Mouse (Mus musculus) forebrain, embryonic 13.5 days (tissue): ENCODE measurements around the gene Mex3a. TPM values are rescaled to one million over a fixed set of nuclear protein-coding genes. Genes with fewer than 3 reads are reported as not detected.

Experiments used
- ATAC-seq: fragments of 200-750 bp; cut with Nextera tagmentation; 2 replicates; pipeline ENCODE4 v1.8.0; 2017
- H3K27ac ChIP-seq: fragments of 300-500 bp; sonication (generic); 2 replicates; pipeline ENCODE4 v1.5.1; 2015; ENCODE audit warnings: inconsistent platforms, mild to moderate bottlenecking, moderate library complexity
- H3K27me3 ChIP-seq: fragments of 300-500 bp; sonication (generic); 2 replicates; pipeline ENCODE4 v1.6.1; 2015; ENCODE audit warnings: mild to moderate bottlenecking, inconsistent platforms
- H3K36me3 ChIP-seq: fragments of 300-500 bp; sonication (generic); 2 replicates; pipeline ENCODE4 v1.6.1; 2015; ENCODE audit warnings: mild to moderate bottlenecking, inconsistent platforms; ENCODE audit not compliant: poor library complexity, severe bottlenecking
- H3K4me1 ChIP-seq: fragments of 300-500 bp; sonication (generic); 2 replicates; pipeline ENCODE4 v1.6.1; 2015; ENCODE audit warnings: inconsistent platforms
- H3K4me2 ChIP-seq: fragments of 300-500 bp; sonication (generic); 2 replicates; pipeline ENCODE4 v1.6.1; 2015; ENCODE audit warnings: inconsistent platforms, mild to moderate bottlenecking, moderate library complexity
- H3K4me3 ChIP-seq: fragments of 300-500 bp; sonication (generic); 2 replicates; pipeline ENCODE4 v1.5.1; 2015; ENCODE audit warnings: mild to moderate bottlenecking, inconsistent platforms
- H3K9ac ChIP-seq: fragments of 300-500 bp; sonication (generic); 2 replicates; pipeline ENCODE4 v1.6.1; 2015; ENCODE audit warnings: mild to moderate bottlenecking, inconsistent platforms
- H3K9me3 ChIP-seq: fragments of 300-500 bp; sonication (generic); replicated peaks from 2 replicates; pipeline ENCODE4 v1.6.1; 2016; ENCODE audit warnings: inconsistent platforms
- WGBS: fragments of 180-500 bp; shearing (Covaris S2); methylation state at CpG from one replicate; pipeline ENCODE4 v1.1.7; 2015; 5-methylcytosine and 5-hydroxymethylcytosine counted together
- microRNA counts: library from miRNA; unstranded; fragments of <30 nt; microRNA quantifications from one replicate; lab custom pipeline; 2016
- microRNA-seq: library from miRNA; unstranded; fragments of <30 nt; microRNA quantifications from one replicate; pipeline ENCODE4, GENCODE M21; 2016
- polyA plus RNA-seq: library from polyadenylated mRNA; unstranded; fragments of >200 nt; fragmentation: Nextera tagmentation; extraction: Ambion mirVana; gene quantifications from 2 replicates; pipeline ENCODE4 v1.2.1, GENCODE M21; 2015

The Mex3a gene
- polyA plus RNA-seq, 1 experiment from 2014 or later: 52.6 TPM

DNA sequence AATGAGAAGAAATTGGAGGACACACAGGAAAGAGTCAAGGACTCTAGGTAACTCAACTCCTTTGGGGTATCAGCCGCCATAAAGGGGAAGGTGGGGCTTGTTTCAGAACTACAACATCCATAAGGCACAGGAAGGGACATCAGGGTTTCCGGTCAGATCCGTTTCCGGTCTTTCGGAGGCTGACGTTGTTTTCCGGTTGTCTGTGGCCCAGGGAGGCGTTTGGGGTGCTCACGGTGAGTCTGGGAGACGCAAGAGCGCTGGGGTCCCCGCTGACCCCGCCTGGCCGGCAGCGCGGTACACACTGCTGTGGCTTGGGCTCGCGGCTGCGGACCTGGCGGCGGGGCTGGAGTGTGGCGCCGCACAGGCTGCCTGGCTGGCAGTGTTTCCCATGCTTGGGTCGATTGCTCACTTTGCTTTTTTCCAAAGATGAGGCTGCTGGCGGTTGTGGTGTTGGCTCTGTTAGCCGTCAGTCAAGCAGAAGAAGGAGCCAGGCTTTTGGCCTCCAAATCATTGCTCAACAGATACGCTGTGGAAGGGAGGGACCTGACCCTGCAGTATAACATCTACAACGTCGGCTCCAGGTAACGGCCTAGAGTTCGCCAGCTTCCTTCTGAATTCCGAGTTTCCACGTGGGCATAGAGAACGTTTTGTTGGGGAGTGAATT, 47.4 kb downstream of the Mex3a start:
- H3K36me3 ChIP-seq: peaks cover 39% of the 10 kb centered on the region
- H3K9me3 ChIP-seq: no peaks in the 10 kb centered on the region
- H3K9ac ChIP-seq: peak overlapping the region; percentile 93
- H3K4me3 ChIP-seq: peak overlapping the region; percentile 98
- no peaks in the 10 kb centered on the region for H3K27me3 ChIP-seq
- H3K27ac ChIP-seq: peak overlapping the region; percentile 66
- ATAC-seq: peak; percentile 92
- WGBS: under 1% methylated on average over 34 of the region's 34 CpGs
- H3K4me2 ChIP-seq: peak overlapping the region; percentile 95
- H3K4me1 ChIP-seq: peaks cover 13% of the 10 kb centered on the region

GRCm38 (mm10) chr3:88585769-88586168, 53.6 kb downstream of the Mex3a start:
- Histone ChIP-seq H3K4me2 (no peak overlapping the region), H3K36me3 (peaks cover 77% of the 10 kb centered on the region), H3K4me1 (peaks cover 4% of the 10 kb centered on the region), H3K27ac (no peak overlapping the region), H3K27me3 (no peaks in the 10 kb centered on the region), H3K4me3 (no peak overlapping the region), H3K9ac (no peak overlapping the region), H3K9me3 (no peaks in the 10 kb centered on the region)
- 96% methylated on average over 6 of the region's 6 CpGs for WGBS
- no peak for ATAC-seq

DNA sequence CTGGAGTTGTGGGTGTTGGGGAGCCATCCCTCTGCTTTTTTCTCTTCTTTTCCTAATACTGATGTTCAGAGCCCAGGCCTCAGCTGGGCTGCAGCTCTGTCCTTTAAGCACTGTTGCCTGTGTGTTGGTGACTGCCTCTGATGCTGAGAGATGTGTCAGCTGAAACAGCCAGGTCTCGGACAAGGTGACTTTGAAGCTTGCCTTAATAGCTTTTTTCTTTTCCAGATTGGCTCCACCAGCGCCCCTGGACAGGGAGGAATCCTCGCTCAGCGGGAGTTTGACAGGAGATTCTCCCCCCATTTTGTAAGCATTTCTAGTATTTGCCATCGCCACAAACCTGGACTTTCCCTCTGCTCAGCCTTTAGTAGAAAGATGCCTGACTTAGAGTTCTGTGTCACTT, 54.4 kb downstream of the Mex3a start:
- Histone ChIP-seq H3K9me3 (no peaks in the 10 kb centered on the region), H3K27ac (no peak overlapping the region), H3K4me1 (0 out of 2 replicates have a peak, but pooled peaks cover 1% of the 10 kb centered on the region), H3K9ac (no peak overlapping the region), H3K27me3 (no peaks in the 10 kb centered on the region), H3K36me3 (peaks cover 69% of the 10 kb centered on the region), H3K4me3 (no peak overlapping the region), H3K4me2 (no peak overlapping the region)
- ATAC-seq: no peak
- WGBS: 92% methylated on average over 5 of the region's 5 CpGs

DNA sequence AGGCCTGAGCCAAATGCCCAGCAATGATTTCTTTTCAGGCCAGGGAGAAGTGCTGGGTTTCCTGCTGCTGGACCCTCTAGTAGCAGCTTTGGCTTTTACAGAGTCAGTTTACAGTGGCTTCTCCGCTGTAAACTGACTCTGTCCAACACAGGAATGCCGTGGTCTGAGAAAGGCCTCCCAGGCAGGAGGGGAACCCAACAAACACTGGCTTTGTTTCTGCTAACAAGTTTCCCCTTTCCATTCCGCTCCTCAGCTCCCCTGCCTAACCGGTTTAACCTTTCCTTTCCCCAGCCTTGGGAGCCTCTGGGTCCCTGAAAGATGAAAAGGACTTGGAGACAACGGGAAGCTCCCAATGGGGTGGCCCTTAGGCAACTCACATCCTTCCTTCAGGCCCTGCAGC, 58.1 kb downstream of the Mex3a start:
- peaks cover 39% of the 10 kb centered on the region for H3K36me3 ChIP-seq
- 0 out of 2 replicates have a peak, but pooled peaks cover 8% of the 10 kb centered on the region for H3K4me1 ChIP-seq
- H3K27ac ChIP-seq: no peak overlapping the region; the same call in 1 of the 2 replicates
- H3K27me3 ChIP-seq: no peaks in the 10 kb centered on the region
- no peak overlapping the region for H3K9ac ChIP-seq
- no peak overlapping the region for H3K4me3 ChIP-seq
- no peak overlapping the region for H3K4me2 ChIP-seq
- WGBS: 21% methylated on average over 5 of the region's 5 CpGs
- H3K9me3 ChIP-seq: no peaks in the 10 kb centered on the region
- ATAC-seq: no peak

MicroRNA genes within 50 kb of the gene (microRNA counts, 519-probe panel; counts per million panel counts)
- 177 counts per million, percentile 53 among the panel's probes with 10 or more counts for microRNA mmu-miR-1905 (lab: Ali Mortazavi, UCI)

Small RNA genes lying within 50 kb of the gene (microRNA-seq; reads per million reads assigned to microRNA genes)
- not detected for gene Mir1905

Other genes starting within 250 kb of the Mex3a start
- 0.31 TPM in 1 of 2 replicates, not detected in the other for gene Gm38392, start 245.2 kb upstream of the Mex3a start, polyA plus RNA-seq
- gene Tsacc, start 235.4 kb upstream of the Mex3a start, polyA plus RNA-seq: 11.9 and 12.3 TPM in 2 replicates
- 612 and 636 TPM in 2 replicates for gene Cct3, start 235.3 kb upstream of the Mex3a start, polyA plus RNA-seq
- 82.5 and 100 TPM in 2 replicates for gene Glmp, start 207.4 kb upstream of the Mex3a start, polyA plus RNA-seq
- 2.4 and 3.0 TPM in 2 replicates for gene Tmem79, start 196.2 kb upstream of the Mex3a start, polyA plus RNA-seq
- 62.6 and 64.0 TPM in 2 replicates for gene Smg5, start 196.1 kb upstream of the Mex3a start, polyA plus RNA-seq
- gene Paqr6, start 167.8 kb upstream of the Mex3a start, polyA plus RNA-seq: 0.81 and 1.0 TPM in 2 replicates
- gene Bglap3, start 159.7 kb upstream of the Mex3a start, polyA plus RNA-seq: not detected in 2 replicates
- gene Bglap2, start 153.7 kb upstream of the Mex3a start, polyA plus RNA-seq: not detected in 2 replicates
- 0.54 TPM in 1 of 2 replicates, not detected in the other for gene Bglap, start 147.9 kb upstream of the Mex3a start, polyA plus RNA-seq
- 107 TPM in 2 replicates for gene Pmf1, start 122.1 kb upstream of the Mex3a start, polyA plus RNA-seq
- gene Slc25a44, start 107.3 kb upstream of the Mex3a start, polyA plus RNA-seq: 23.0 and 26.2 TPM in 2 replicates
- 13.7 and 16.7 TPM in 2 replicates for gene Sema4a, start 71.2 kb upstream of the Mex3a start, polyA plus RNA-seq
- 12.1 and 15.5 TPM in 2 replicates for gene Lmna, start 22.4 kb upstream of the Mex3a start, polyA plus RNA-seq
- gene Rab25, start 15.9 kb downstream of the Mex3a start, polyA plus RNA-seq: not detected in 2 replicates
- gene Lamtor2, start 20.7 kb downstream of the Mex3a start, polyA plus RNA-seq: 170 and 180 TPM in 2 replicates
- 43.5 and 47.5 TPM in 2 replicates for gene Ubqln4, start 21.4 kb downstream of the Mex3a start, polyA plus RNA-seq
- gene Ssr2, start 43.5 kb downstream of the Mex3a start, polyA plus RNA-seq: 139 and 143 TPM in 2 replicates
- 151 and 162 TPM in 2 replicates for gene Arhgef2, start 73.6 kb downstream of the Mex3a start, polyA plus RNA-seq
- gene Rxfp4, start 120.7 kb downstream of the Mex3a start, polyA plus RNA-seq: not detected in 2 replicates
- 97.8 and 102 TPM in 2 replicates for gene Khdc4, start 153.4 kb downstream of the Mex3a start, polyA plus RNA-seq
- gene Rit1, start 184.4 kb downstream of the Mex3a start, polyA plus RNA-seq: 49.5 and 52.6 TPM in 2 replicates
- gene Syt11, start 242.8 kb downstream of the Mex3a start, polyA plus RNA-seq: 218 and 237 TPM in 2 replicates